Mouse (Mus musculus) heart, adult 9 months (tissue): ENCODE measurements at regions not wholly inside any gene's neighbourhood (a gene's known extent, or its start where the extent isn't known, plus 50 kb on each side); places are given as distances from the start of the nearest gene placed in this dataset.

Experiments
- DNase-seq, 2 experiments: peaks; one replicate each; pipeline ENCODE4 v3.0.0; 2022; ENCODE audit warnings: low spot score in 2 of 2

- DNase-seq: no peak
Measured at GRCm38 (mm10) chr12:15741219-15741618, 75.5 kb downstream of the Trib2 start.

- peak; percentile 64 to 79 for DNase-seq
Measured at GRCm38 (mm10) chr12:15738989-15739388, 77.7 kb downstream of the Trib2 start.

- DNase-seq: peak; percentile 58 to 67
Measured at GRCm38 (mm10) chr12:15731261-15731660, 85.5 kb downstream of the Trib2 start.

GRCm38 (mm10) chr12:15729696-15730095 is 87.0 kb downstream of the Trib2 start:
- DNase-seq: peak; percentile 65 to 76

- no peak for DNase-seq
Measured at GRCm38 (mm10) chr12:15723529-15723928, 93.2 kb downstream of the Trib2 start.

- DNase-seq: no peak
Measured at GRCm38 (mm10) chr12:15722161-15722560, 94.6 kb downstream of the Trib2 start.

GRCm38 (mm10) chr12:15720171-15720570 is 96.6 kb downstream of the Trib2 start:
- no peak for DNase-seq

- peak in 1 of 2 experiments; percentile 36 for DNase-seq
Measured at GRCm38 (mm10) chr12:15718827-15719226, 97.9 kb downstream of the Trib2 start.

GRCm38 (mm10) chr12:15717989-15718388 is 98.7 kb downstream of the Trib2 start:
- peak; percentile 86 to 89 for DNase-seq

- no peak for DNase-seq
Measured at GRCm38 (mm10) chr12:15717342-15717741, 99.4 kb downstream of the Trib2 start.

GRCm38 (mm10) chr12:15713623-15714022 is 103.1 kb downstream of the Trib2 start:
- DNase-seq: no peak

GRCm38 (mm10) chr12:15707570-15708095 is 109.1 kb downstream of the Trib2 start:
- DNase-seq: no peak

- DNase-seq: peak; percentile 90 to 94
Measured at GRCm38 (mm10) chr12:15704412-15704811, 112.3 kb downstream of the Trib2 start.

- DNase-seq: no peak
Measured at GRCm38 (mm10) chr12:15702137-15702536, 114.6 kb downstream of the Trib2 start.

- peak; percentile 51 to 57 for DNase-seq
Measured at GRCm38 (mm10) chr12:15698829-15699228, 117.9 kb downstream of the Trib2 start.

GRCm38 (mm10) chr12:15698042-15698771 is 118.5 kb downstream of the Trib2 start:
- peak; percentile 63 to 84 for DNase-seq

GRCm38 (mm10) chr12:15688342-15688741 is 128.4 kb downstream of the Trib2 start:
- DNase-seq: no peak

- DNase-seq: no peak
Measured at GRCm38 (mm10) chr12:15684311-15684710, 132.4 kb downstream of the Trib2 start.

- DNase-seq: no peak
Measured at GRCm38 (mm10) chr12:15681678-15682355, 134.9 kb downstream of the Trib2 start.

GRCm38 (mm10) chr12:15676127-15676526 is 140.6 kb downstream of the Trib2 start:
- no peak for DNase-seq

GRCm38 (mm10) chr12:15659755-15660154 is 157.0 kb downstream of the Trib2 start:
- no peak for DNase-seq

- no peak for DNase-seq
Measured at GRCm38 (mm10) chr12:15659332-15659731, 157.4 kb downstream of the Trib2 start.

GRCm38 (mm10) chr12:15657748-15658251 is 158.9 kb downstream of the Trib2 start:
- no peak for DNase-seq
